Mouse (Mus musculus) B cell, adult 62 days (primary cell): ENCODE data around the gene Svs5. TPM values are rescaled to one million over a fixed set of nuclear protein-coding genes. Genes with fewer than 3 reads are reported as not detected.

Source experiments
- total RNA-seq: library from RNA; stranded (reverse); gene quantifications from 4 replicates; pipeline ENCODE4 v1.2.4, GENCODE M21; 2023

Gene Svs5
- total RNA-seq = not detected in 4 replicates

DNA sequence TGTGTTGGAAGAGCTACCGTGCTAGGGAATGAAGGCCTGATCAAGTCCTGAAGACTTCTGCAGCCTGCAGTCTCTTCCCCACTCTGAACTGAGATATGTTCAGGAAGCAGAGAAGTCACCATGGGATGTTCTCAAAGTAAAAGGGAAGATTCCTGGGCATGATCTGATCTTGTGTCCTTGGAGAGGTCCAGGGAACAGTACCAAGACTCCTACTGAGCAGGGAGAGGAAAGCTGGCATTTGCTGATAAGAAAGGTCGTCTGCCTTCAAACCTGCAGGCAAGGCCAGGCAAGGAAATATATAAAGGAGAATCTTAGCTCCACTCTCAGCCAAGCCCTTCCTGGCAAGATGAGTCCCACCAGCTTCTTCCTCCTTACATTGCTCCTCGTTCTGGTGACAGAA, at the start of gene Svs5:
TSS of gene Svs5 (plus strand) at position 301 of the 400 bp plus-strand sequence.

GRCm38 (mm10) chr2:164288968-164289367, 43.6 kb upstream of the Svs5 start, which contains the start of gene Svs3a:
Gene Svs3a, plus strand, starts transcription at chr2:164289268.

DNA sequence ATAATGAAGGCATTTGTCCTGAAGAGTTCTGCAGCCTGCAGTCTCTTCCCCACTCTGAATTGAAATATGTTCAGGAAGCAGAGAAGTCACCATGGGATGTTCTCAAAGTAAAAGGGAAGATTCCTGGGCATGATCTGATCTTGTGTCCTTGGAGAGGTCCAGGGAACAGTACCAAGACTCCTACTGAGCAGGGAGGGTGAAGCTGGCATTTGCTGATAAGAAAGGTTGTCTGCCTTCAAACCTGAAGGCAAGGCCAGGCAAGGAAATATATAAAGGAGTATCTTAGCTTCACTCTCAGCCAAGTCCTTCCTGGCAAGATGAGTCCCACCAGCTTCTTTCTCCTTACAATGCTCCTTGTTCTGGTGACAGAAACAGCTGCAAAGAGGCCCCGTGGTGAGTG, 16.1 kb upstream of the Svs5 start, which contains the start of gene Svs6:
TSS of gene Svs6 (plus strand) at position 301 of the 400 bp plus-strand sequence.

Other genes starting within 250 kb of the Svs5 start
- not detected in 4 replicates for gene Kcns1, start 161.6 kb upstream of the Svs5 start, total RNA-seq
- not detected in 4 replicates for gene Wfdc5, start 150.0 kb upstream of the Svs5 start, total RNA-seq
- gene Wfdc12, start 142.1 kb upstream of the Svs5 start, total RNA-seq = not detected in 4 replicates
- gene Wfdc15a, start 132.6 kb upstream of the Svs5 start, total RNA-seq = not detected in 4 replicates
- gene Wfdc15b, start 111.1 kb upstream of the Svs5 start, total RNA-seq = not detected in 4 replicates
- not detected in 4 replicates for gene Svs2, start 94.3 kb upstream of the Svs5 start, total RNA-seq
- gene Svs3b, start 76.1 kb upstream of the Svs5 start, total RNA-seq = not detected in 4 replicates
- not detected in 4 replicates for gene Svs4, start 54.3 kb upstream of the Svs5 start, total RNA-seq
- not detected in 4 replicates for gene Svs3a, start 43.5 kb upstream of the Svs5 start, total RNA-seq
- not detected in 4 replicates for gene Svs6, start 16.0 kb upstream of the Svs5 start, total RNA-seq
- gene Slpi, start 56.4 kb downstream of the Svs5 start, total RNA-seq = 4.5 to 7.4 TPM (median 7.1 TPM) in 4 replicates
- 0.54 to 0.64 TPM (median 0.60 TPM) in 3 of 4 replicates, not detected in the other for gene Rbpjl, start 70.4 kb downstream of the Svs5 start, total RNA-seq
- gene Matn4, start 72.4 kb downstream of the Svs5 start, total RNA-seq = 0.18 to 0.46 TPM (median 0.39 TPM) in 4 replicates
- gene Sdc4, start 111.1 kb downstream of the Svs5 start, total RNA-seq = 166 to 182 TPM (median 177 TPM) in 4 replicates
- 54.0 to 63.8 TPM (median 57.4 TPM) in 4 replicates for gene Sys1, start 124.2 kb downstream of the Svs5 start, total RNA-seq
- gene Gm20458, start 128.2 kb downstream of the Svs5 start, total RNA-seq = 1.6 to 4.9 TPM in 2 of 4 replicates, not detected in the others
- not detected in 4 replicates for gene Trp53tg5, start 141.0 kb downstream of the Svs5 start, total RNA-seq
- gene Dbndd2, start 153.4 kb downstream of the Svs5 start, total RNA-seq = 2.6 to 8.5 TPM (median 4.7 TPM) in 4 replicates
- gene Pigt, start 164.8 kb downstream of the Svs5 start, total RNA-seq = 66.6 to 71.3 TPM (median 70.8 TPM) in 4 replicates
- not detected in 4 replicates for gene Wfdc2, start 229.7 kb downstream of the Svs5 start, total RNA-seq
- not detected in 4 replicates for gene Spint3, start 240.7 kb downstream of the Svs5 start, total RNA-seq